Mouse (Mus musculus) G1E (cell line): ENCODE data around the gene Zfyve28.

ENCODE experiments used
- CTCF ChIP-seq: IDR thresholded peaks from 2 replicates; pipeline ENCODE4 v1.5.1; 2012; ENCODE audit warnings: low read depth, low read length, inconsistent platforms, mixed read lengths
- GATA1 ChIP-seq: IDR thresholded peaks from 2 replicates; pipeline ENCODE4 v1.6.1; 2012; ENCODE audit warnings: borderline replicate concordance, low read length, inconsistent platforms, mixed read lengths

- TF ChIP-seq CTCF = no peak
- no peak for TF ChIP-seq GATA1
Observed at GRCm38 (mm10) chr5:34336775-34337450, 48.7 kb upstream of the Zfyve28 start.
